Mouse (Mus musculus) neutrophil, adult 59 days (primary cell): ENCODE data around the gene Suox. TPM values are rescaled to one million over a fixed set of nuclear protein-coding genes. Genes with fewer than 3 reads are reported as not detected.

Source experiments
- total RNA-seq, 2 experiments: library from RNA; stranded (reverse); gene quantifications; 1 replicate in 1 of 2; 2 replicates in 1 of 2; pipeline ENCODE4 v1.2.4; 2023

Suox gene
- 1 to 10 TPM; 2.3 to 3.2 TPM for total RNA-seq

GRCm38 (mm10) chr10:128673763-128674468 lies at the start of gene Suox:
Gene Suox, minus strand, starts transcription at chr10:128674073.

GRCm38 (mm10) chr10:128704491-128705316 lies 30.8 kb upstream of the Suox start, which contains the start of gene Cdk2:
Gene Cdk2, minus strand, starts transcription at chr10:128705031.

GRCm38 (mm10) chr10:128703895-128704294 lies 30.0 kb upstream of the Suox start, which contains the start of gene Pmel:
Gene Pmel, plus strand, starts transcription at chr10:128704195.

GRCm38 (mm10) chr10:128695992-128696807 lies 22.3 kb upstream of the Suox start, which contains the start of gene Rab5b:
Gene Rab5b, minus strand, starts transcription at chr10:128696264.

DNA sequence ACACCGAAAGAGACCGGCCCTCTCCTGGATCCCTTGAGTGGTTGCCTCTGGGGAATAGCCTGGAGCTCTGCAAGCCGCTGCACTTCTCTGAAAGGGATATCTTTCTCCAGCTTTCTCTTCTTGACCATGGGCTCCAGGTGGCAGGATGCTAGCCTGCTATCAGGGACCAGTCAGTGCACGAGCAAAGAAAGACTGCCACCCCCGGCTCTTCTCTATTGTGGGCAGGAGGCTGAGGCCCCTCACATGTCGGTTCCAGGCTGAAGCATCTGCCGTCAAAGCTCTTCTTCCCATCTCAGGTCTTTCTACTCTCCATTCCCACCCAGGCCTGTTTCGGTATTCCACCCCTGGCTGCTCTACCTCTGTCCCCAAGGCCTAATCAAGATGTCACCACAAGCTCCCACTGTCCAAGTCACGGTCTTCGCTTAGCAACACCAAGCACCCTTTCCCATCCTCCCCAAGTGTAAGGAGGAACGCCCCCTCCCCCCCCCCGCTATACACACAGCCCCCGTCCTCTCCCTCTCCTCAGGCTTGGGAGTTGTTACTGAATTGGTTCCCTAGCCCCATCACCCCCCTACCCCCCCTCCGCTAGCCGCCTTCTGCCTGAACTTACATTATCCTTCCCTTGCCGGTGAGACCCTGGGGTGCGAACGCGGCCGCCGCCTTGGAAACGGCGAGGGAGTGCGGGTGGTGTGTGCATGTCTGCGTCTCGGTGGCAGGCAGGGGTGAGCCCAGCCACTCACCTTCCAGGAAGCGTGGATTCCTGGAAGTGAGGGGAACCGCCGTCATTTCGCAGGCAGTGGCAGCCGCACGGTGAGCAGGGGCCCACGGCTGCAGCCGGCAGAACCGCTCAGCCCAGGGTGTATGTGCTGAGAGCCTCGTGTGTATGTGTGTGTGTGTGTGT lies 28.5 kb downstream of the Suox start, which contains the start of gene Ikzf4:
Gene Ikzf4 (minus strand): TSS at position 881 of the 901 bp plus-strand sequence.

GRCm38 (mm10) chr10:128626311-128627310 lies 47.3 kb downstream of the Suox start, which contains the start of gene Rps26:
Gene Rps26, minus strand, starts transcription at chr10:128626747.

Other genes starting within 250 kb of the Suox start
- 10 to 100 TPM; 95.0 to 97.7 TPM for gene Smarcc2, start 214.8 kb downstream of the Suox start, total RNA-seq
- 1,000 to 10,000 TPM; 1,139 to 1,227 TPM for gene Myl6, start 179.9 kb downstream of the Suox start, total RNA-seq
- gene Myl6b, start 175.4 kb downstream of the Suox start, total RNA-seq: 1 to 10 TPM in 1 of 2 experiments, under 1 TPM in 1; 0.98 to 1.8 TPM
- gene Esyt1, start 148.2 kb downstream of the Suox start, total RNA-seq: 100 to 1,000 TPM; 126 to 159 TPM
- gene Zc3h10, start 126.3 kb downstream of the Suox start, total RNA-seq: 10 to 100 TPM; 25.6 to 28.0 TPM
- gene Rpl41, start 124.8 kb downstream of the Suox start, total RNA-seq: 1,000 to 10,000 TPM; 1,597 to 1,656 TPM
- 10 to 100 TPM; 42.7 to 48.3 TPM for gene Pa2g4, start 108.1 kb downstream of the Suox start, total RNA-seq
- gene Erbb3, start 84.4 kb downstream of the Suox start, total RNA-seq: under 1 TPM; 0.49 to 0.58 TPM
- 100 to 1,000 TPM; 471 to 533 TPM for gene Rps26, start 47.3 kb downstream of the Suox start, total RNA-seq
- gene Ikzf4, start 28.1 kb downstream of the Suox start, total RNA-seq: not detected
- 100 to 1,000 TPM; 110 to 114 TPM for gene Rab5b, start 22.2 kb upstream of the Suox start, total RNA-seq
- gene Pmel, start 30.1 kb upstream of the Suox start, total RNA-seq: 1 to 10 TPM; 1.6 to 2.2 TPM
- gene Cdk2, start 31.0 kb upstream of the Suox start, total RNA-seq: 10 to 100 TPM; 74.7 to 85.8 TPM
- gene Dgka, start 70.8 kb upstream of the Suox start, total RNA-seq: 10 to 100 TPM; 50.1 to 52.9 TPM
- 10 to 100 TPM; 18.5 to 21.6 TPM for gene Pym1, start 73.8 kb upstream of the Suox start, total RNA-seq
- gene Mmp19, start 116.8 kb upstream of the Suox start, total RNA-seq: 1 to 10 TPM; 4.4 to 6.1 TPM
- 10 to 100 TPM; 67.2 to 71.3 TPM for gene Dnajc14, start 130.0 kb upstream of the Suox start, total RNA-seq
- 1 to 10 TPM; 4.8 to 5.1 TPM for gene Tmem198b, start 130.3 kb upstream of the Suox start, total RNA-seq
- gene Sarnp, start 143.3 kb upstream of the Suox start, total RNA-seq: 10 to 100 TPM; 33.1 to 39.1 TPM
- 10 to 100 TPM; 17.9 to 23.0 TPM for gene Ormdl2, start 147.6 kb upstream of the Suox start, total RNA-seq
- under 1 TPM; 0.15 to 0.20 TPM for gene Gdf11, start 217.6 kb upstream of the Suox start, total RNA-seq
- 100 to 1,000 TPM; 129 to 165 TPM for gene Cd63, start 226.9 kb upstream of the Suox start, total RNA-seq
- 1 to 10 TPM; 5.5 to 6.2 TPM for gene Rdh5, start 248.8 kb upstream of the Suox start, total RNA-seq
- 100 to 1,000 TPM; 100 to 105 TPM for gene Bloc1s1, start 250.0 kb upstream of the Suox start, total RNA-seq